Mouse (Mus musculus) G1E (cell line): Measurements from ENCODE around the gene AK157302.

Source experiments
- CTCF ChIP-seq: IDR thresholded peaks from 2 replicates; pipeline ENCODE4 v1.5.1; 2012; ENCODE audit warnings: low read depth, low read length, inconsistent platforms, mixed read lengths
- GATA1 ChIP-seq: IDR thresholded peaks from 2 replicates; pipeline ENCODE4 v1.6.1; 2012; ENCODE audit warnings: borderline replicate concordance, low read length, inconsistent platforms, mixed read lengths
- POLR2AphosphoS5 ChIP-seq: IDR thresholded peaks from 2 replicates; pipeline ENCODE4 v1.6.1; 2012; ENCODE audit warnings: low read depth, low read length, inconsistent platforms; ENCODE audit not compliant: insufficient replicate concordance

DNA sequence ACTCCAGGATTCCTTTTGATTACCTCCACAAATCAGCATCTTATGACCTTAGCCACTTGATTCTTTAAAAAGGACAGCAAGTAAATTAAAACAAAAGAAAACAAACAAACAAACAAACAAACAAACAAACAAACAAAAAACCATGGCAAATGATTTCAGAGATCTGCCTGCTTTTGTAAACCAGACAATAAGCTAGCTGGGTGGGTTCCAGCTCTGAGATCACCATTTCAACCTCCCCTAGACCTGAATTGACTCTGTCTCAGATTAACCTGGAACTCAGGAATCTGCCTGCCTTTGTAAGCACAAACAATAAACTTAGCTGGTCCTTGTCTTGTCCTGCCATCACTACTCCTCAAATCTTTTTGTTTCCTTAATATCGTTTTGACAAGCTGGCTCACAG is 8.1 kb upstream of the AK157302 start:
- TF ChIP-seq POLR2AphosphoS5 (no peak), CTCF (no peak), GATA1 (no peak)
